Mouse (Mus musculus): ENCODE measurements around the gene Cep57.
"Not testable (repeated sequence)": the region's sequence is repeated elsewhere in the genome, so short reads cannot be mapped to it uniquely, and the experiment has no call there.

Gene Cep57

GRCm38 (mm10) chr9:13794302-13794701 is 32.6 kb downstream of the Cep57 start:
- DNase-seq (ENCODE audit: low read depth, low spot score), result no peak

DNA sequence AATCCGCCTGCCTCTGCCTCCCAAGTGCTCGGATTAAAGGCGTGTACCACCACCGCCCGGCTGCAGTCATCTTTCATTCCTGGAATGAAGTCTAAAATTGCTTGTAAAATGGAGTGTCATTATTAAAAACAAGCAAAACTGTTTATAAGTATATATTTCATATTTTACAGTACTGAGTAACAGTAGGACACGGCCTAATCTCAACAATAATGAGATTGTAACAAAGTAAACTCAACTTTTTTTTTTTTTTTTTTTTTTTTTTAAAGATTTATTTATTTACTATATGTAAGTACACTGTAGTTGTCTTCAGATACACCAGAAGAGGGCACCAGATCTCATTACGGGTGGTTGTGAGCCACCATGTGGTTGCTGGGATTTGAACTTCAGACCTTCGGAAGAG is 36.0 kb downstream of the Cep57 start:
- not testable (repeated sequence) for DNase-seq (ENCODE audit: low read depth, low spot score)

- no peak for DNase-seq (ENCODE audit: low read depth, low spot score)
Observed at GRCm38 (mm10) chr9:13781985-13782384, 44.9 kb downstream of the Cep57 start.

- DNase-seq (ENCODE audit: low read depth, low spot score), result no peak
Observed at GRCm38 (mm10) chr9:13774732-13775131, 52.2 kb downstream of the Cep57 start.

DNA sequence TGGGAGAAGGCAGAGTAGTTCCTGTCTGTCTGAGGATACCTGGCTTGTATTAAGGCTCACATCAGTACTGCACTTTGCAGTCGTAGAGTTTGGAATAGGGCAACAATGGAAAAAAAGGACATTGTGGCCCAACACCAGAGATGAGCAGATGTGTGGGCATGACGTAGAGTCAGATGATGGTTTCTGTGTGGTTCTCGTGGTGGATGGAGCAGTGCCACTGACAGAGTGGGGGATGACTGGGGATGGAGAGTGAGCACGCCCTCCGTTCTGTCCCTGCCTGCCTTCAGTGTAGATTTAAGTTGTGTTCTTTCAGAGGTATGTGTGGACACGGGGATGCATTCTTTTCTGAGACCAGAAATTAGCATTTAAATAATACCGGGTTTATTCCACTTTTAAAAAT is 60.3 kb downstream of the Cep57 start:
- no peak for DNase-seq (ENCODE audit: low read depth, low spot score)

DNA sequence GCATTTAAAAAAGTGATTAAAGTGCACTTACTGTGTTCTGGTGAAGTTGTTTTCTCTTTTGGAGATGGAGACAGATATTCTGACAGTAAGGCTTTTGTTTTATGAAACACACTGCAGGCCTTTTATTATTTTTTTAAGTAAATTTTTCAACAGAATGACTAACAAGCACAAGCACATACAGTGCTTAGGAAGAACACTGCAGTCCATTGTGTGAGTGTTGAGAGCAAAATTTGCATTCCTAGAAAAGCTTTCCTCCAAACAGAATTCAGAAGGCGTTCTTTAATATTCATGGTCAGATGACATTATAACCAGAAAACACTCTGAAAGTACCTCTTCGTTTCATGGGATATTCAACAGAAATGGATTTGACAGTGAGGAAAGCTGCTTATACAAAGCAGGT is 61.3 kb downstream of the Cep57 start:
- DNase-seq (ENCODE audit: low read depth, low spot score), result no peak

DNA sequence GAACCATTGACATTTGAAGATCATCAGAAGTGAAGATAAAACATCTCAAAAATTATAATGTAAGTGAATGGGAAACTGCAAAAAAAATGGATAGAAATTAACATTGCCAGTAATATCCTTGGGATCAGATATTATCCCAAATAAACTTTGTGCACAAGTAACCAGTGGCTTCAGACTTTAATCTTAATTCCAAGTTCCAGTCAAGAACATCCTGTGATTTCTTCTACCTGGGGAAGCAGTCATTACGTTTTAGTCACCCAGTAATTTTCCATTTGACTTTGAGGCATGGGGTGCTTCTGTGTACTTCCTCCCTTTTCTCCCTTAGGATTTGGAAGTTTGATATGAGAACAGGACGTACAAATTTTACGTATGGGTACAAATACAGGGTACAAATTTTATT is 66.5 kb downstream of the Cep57 start:
- DNase-seq (ENCODE audit: low read depth, low spot score), result no peak

Measured in CD4-positive helper T cell, adult 2 months (primary cell).